Mouse (Mus musculus): ENCODE results near the gene March4.

- TF ChIP-seq CTCF (IDR thresholded peaks at IDR 0.05; ENCODE audit: low read depth, low read length) (no peak), POLR2A (IDR thresholded peaks at IDR 0.05; ENCODE audit: extremely low read depth, insufficient read depth, low read length) (no peak)
These were observed 97.6 kb downstream of the March4 start for GRCm38 (mm10) chr1:72439146-72439545.
